Mouse (Mus musculus): Measurements from ENCODE around the gene Gm4869.
"Not testable (repeated sequence)": the region's sequence is repeated elsewhere in the genome, so short reads cannot be mapped to it uniquely, and the experiment has no call there.

The Gm4869 gene

GRCm38 (mm10) chr5:140464943-140465342 is 19.5 kb downstream of the Gm4869 start:
- no peak for DNase-seq (ENCODE audit: low read depth)

GRCm38 (mm10) chr5:140472336-140472735 is 26.9 kb downstream of the Gm4869 start:
- peak; percentile 53 for DNase-seq (ENCODE audit: low read depth)

GRCm38 (mm10) chr5:140481458-140481857 is 36.0 kb downstream of the Gm4869 start:
- DNase-seq (ENCODE audit: low read depth): no peak

GRCm38 (mm10) chr5:140491142-140491541 is 45.7 kb downstream of the Gm4869 start:
- no peak for DNase-seq (ENCODE audit: low read depth)

DNA sequence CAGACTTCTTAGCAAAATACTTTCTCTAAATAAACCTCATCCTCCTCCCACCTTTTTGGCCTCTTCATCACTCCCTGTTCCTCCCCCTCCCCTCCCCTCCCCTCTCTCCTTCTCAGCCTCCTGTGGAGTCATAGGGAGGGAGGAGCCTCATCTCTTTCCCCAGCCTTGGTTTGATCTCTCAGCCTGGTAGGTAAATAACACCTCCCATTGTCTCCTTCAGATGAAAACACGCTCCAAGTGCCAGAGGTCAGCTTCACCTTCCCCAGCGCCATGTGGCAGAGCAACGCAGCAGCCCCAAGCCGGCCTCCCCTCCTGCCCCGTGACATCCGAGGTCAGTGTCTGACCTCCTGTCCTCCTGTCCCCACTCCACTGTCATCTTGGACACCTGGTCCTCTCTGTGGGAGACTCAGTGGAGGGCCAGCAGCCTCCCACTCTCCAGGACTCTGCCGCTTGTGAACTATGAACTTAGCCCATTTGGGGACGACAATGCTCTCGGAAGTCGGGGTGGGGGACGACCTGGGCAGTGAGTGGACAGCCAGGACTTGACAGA is 47.3 kb downstream of the Gm4869 start:
- DNase-seq (ENCODE audit: low read depth): no peak

- no peak for DNase-seq (ENCODE audit: low read depth)
These were observed 52.7 kb downstream of the Gm4869 start for GRCm38 (mm10) chr5:140498176-140498575.

DNA sequence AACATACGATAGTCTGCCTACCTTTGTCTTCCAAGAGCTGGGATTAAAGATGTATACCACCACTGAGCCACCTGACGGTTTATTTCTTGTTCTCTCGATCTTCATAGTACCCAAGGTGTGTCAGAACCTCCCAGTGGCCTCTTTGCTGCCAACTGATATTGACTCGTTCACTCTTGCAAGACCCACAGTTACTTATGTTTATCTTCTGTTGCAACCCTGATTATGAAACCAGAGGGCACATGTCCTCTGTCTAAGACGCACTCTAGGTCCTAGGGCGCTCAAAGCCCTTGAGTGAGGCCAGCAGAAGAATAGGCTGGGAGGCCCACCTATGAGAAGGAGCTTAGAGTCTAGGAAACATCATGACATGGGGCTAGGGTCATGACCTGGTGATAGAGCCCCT is 55.3 kb downstream of the Gm4869 start:
- no peak for DNase-seq (ENCODE audit: low read depth)

DNA sequence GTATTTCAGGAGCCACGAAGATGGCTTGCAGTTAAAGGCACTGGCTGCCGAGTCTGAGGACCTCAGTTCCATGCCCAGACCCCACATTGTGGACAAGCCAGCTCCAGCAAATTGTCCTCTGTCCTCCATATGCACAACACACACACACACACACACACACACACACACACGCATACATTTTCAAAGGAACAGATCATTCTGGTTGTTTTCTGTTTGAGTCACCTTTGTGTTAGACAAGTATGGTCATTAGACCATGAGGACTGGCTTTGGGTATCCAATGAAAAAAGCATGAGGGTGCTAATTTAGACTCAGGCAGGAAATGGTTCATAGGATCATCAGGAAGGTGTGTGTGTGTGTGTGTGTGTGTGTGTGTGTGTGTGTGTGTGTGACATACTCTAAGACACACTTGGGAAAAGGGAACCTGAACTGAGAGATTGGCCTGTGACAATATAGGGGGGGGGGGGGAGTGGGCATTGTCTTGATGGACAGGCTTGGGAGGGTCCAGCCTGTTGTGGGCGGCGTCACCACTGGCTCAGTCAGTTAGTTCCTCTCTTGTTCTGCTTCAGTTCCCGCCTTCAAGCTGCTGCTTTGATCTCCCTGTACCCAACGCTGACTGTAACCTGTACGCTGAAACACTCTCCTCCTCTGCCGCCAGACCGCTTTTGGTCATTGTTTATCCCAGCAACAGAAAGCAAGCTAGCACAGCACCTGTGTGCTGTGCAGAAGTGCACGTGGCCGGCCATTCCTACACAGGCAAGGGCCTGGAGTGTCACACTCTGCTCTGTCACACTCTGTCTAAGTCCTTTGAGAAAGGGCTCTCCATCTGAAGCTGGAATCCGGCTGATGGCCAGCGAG is 56.8 kb downstream of the Gm4869 start:
- no peak for DNase-seq (ENCODE audit: low read depth)

DNA sequence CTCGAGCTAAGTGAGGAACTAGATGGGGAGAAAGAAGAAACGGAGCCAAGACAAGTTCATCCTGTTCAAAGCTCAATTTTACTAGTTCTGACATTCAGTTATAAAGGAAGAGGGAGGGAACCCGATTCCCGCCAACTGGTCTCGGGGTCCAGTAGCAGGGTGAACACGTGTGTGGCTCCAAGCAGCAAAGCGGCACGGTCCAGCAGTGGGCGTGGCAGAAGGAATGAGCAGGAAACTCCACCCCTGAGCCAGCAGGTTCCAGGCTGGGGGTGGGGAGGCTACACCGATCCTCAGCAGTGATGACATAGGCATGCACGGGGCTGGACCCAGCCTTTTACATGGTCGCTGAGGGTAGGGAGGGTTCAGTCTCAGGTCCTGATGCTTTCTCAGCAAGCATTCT is 57.5 kb downstream of the Gm4869 start:
- DNase-seq (ENCODE audit: low read depth): not testable (repeated sequence)

- peak; percentile 99 for DNase-seq (ENCODE audit: low read depth)
These were observed 59.8 kb downstream of the Gm4869 start, which contains the start of gene Chst12 for GRCm38 (mm10) chr5:140505208-140505780. Chst12 (plus strand) TSS chr5:140505550.

DNA sequence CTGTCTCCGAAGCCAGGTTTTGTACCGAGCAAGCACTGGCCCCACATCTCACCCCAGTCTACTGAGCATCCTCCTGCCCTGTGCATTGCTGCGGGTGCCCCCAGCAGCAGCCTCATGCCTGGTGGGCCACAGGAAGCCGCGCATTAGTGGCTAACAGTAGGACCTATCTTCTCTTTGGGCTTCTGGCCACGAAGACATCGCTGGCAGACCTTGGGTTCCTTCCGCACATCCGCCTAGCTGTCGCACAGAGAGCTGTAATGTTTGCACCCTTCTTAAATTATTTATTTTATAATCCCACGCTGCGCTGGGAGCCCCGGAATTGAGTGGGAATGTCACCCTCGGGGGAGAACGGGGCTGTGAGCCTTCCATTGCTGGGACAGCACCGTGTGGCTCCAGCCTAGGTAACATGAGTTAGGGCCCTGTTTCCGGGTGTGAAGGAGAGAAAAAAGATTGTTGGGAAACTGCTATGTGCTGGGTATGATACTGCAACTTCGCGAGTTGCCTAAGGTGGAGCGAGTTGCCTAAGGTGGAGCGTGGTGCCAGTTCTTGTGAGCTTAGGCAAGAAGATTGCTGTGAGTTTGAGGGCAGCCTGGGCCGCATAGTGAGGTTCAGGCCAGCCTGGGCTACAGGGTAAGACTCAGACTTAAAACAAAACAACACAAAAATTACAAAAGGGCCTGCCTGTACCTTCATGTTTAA is 60.8 kb downstream of the Gm4869 start:
- no peak for DNase-seq (ENCODE audit: low read depth)

DNA sequence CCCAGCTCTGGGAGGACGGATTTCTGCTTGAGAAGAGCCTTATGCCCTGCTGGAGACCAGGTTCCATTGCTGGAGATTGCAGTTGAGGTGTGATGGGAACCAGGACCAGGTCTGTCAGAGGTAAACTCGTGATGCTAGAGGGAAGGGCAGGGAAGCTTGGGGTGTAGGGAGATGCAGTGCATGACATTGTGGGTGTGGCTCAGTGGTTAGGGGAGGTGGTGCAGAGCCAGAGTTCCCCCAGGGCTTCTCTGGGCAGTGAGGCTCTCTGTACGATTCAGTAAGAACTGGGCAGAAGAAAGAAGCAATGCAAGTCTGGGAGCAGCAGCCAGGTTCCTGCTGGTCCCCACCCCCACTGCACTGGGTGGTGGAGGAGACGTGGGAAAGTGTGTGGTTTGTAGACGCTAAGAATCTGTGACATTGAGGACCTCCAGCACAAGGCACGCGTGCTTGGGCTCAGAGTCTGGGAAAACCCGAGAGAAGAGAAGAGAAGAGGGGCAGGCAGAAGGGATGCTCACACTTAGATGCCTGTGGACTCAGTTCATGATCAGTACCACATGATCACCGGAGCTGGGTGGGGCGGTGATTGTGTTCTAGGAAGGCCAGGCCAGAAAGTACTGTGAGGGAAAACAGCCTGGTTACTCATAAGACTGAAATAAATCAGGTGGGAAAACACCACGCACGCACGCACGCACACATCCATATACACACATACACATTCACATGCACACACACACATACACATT is 62.2 kb downstream of the Gm4869 start:
- DNase-seq (ENCODE audit: low read depth): no peak

- DNase-seq (ENCODE audit: low read depth): no peak
These were observed 63.2 kb downstream of the Gm4869 start for GRCm38 (mm10) chr5:140508686-140509085.

GRCm38 (mm10) chr5:140509204-140509603 is 63.8 kb downstream of the Gm4869 start:
- no peak for DNase-seq (ENCODE audit: low read depth)

DNA sequence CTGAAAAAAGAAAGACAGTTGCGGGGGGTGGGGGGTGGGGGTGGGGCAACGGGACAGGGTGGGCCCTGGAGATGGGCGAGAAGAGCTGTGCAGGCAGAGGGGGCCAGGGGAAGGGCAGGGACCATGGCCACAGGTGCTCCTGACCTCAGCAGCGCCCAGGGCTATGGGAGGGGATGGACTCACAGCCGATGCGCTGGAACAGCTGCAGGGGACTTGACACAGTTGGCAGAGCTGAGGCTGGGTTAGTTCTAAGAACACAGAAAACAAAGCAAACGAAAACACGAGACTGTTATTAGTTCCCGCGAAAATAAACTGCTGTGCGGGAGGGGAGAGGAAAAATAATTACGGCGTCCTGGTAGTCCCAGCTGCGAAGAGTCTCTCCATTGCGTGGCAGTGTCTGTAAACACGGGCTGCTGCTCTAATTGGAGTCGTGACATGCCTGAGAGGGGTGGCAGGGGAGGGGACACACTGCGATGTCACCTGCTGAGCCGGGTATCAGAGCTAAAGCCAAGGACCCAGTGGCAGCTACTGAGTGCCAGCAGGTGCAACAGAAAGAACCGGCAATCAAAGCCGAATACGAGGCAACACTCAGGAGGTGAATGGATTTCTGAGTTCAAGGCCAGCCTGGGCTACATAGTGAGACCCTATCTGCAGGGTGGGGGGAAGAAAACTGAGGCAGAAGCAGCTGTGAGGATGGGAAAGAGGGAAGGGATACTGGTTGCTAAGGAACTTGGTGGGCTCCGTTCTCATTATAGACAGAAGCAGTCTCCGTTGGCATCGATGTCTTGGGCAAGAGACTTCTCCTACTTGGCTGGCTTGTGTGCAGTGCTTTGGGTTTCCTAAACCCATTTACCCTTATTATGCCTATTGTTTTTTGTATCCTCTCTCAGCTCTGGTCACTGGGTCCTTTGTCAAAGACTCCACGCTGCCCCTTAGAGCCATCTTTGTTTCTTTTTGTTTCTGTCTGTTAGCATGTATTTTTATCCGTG is 64.9 kb downstream of the Gm4869 start:
- no peak for DNase-seq (ENCODE audit: low read depth)

GRCm38 (mm10) chr5:140513921-140514320 is 68.5 kb downstream of the Gm4869 start:
- DNase-seq (ENCODE audit: low read depth): no peak

- DNase-seq (ENCODE audit: low read depth): no peak
These were observed 69.5 kb downstream of the Gm4869 start for GRCm38 (mm10) chr5:140514799-140515486.

DNA sequence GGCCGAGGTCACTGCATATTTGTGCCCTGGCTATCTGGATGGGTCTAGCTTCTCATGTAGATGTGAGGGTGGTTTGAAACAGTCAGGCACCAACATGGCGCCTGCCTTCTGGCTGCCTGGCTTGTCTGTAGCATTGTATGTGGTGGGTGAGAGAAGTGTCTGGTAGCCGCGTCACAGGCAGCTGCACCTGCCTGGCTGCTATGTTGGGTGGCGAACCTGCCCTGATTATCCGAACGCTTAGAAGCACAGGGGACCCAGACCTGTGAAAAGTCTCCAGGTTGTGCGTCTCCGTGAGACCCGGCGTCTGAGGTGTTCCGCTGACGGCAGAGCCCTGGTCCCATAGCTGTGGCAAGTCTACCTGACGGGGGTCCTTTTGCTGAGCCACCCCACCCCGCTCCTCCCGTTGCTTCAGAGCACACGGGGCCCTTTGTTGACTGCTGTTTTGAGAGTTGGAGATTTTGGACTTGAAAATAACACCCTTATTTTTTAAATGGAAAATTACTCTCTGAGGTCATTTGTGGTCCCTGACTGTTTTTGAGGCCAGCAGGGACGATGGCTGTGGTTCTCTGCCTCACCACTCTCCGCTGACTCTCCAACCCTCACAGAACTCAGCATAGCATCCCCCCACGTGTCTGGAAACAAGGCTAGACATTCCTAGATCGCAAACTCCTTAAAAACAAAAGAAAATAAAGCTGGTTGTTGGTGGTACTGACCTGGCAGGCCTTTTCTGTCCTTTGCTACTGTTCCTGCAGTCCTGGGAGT is 71.9 kb downstream of the Gm4869 start:
- no peak for DNase-seq (ENCODE audit: low read depth)

GRCm38 (mm10) chr5:140517921-140518230 is 72.4 kb downstream of the Gm4869 start:
- no peak for DNase-seq (ENCODE audit: low read depth)
